Mouse (Mus musculus) MEL (cell line): ENCODE measurements around the gene Olfr1443. TPM values are rescaled to one million over a fixed set of nuclear protein-coding genes. Genes with fewer than 3 reads are reported as not detected.
"Not testable (repeated sequence)": the region's sequence is repeated elsewhere in the genome, so short reads cannot be mapped to it uniquely, and the experiment has no call there.

Experiments
- DNase-seq: peaks from one replicate; pipeline ENCODE4 v3.0.0; 2011; ENCODE audit warnings: low read depth, low spot score
- H3K27ac ChIP-seq: 2 replicates; pipeline ENCODE4 v1.5.1; 2012; ENCODE audit warnings: low read depth, mild to moderate bottlenecking, control low read depth, low read length, moderate library complexity; ENCODE audit not compliant: control insufficient read depth
- H3K27me3 ChIP-seq, 2 experiments: fragments of 150-350 bp in 1 of 2; sonication (generic) in 1 of 2; 2 replicates each; pipeline ENCODE4 v1.6.1; 2012; ENCODE audit warnings: low read length in 2 of 2, mild to moderate bottlenecking in 2 of 2, improper control_type of control experiment in 1 of 2, moderate library complexity in 1 of 2; ENCODE audit not compliant: insufficient read depth in 2 of 2, control insufficient read depth in 1 of 2
- H3K36me3 ChIP-seq, 2 experiments: 2 replicates each; pipeline ENCODE4 v1.6.1; 2012 to 2014; ENCODE audit warnings: low read length in 2 of 2, improper control_type of control experiment in 1 of 2, inconsistent platforms in 1 of 2, mild to moderate bottlenecking in 1 of 2; ENCODE audit not compliant: insufficient read depth in 2 of 2, control insufficient read depth in 1 of 2
- H3K4me1 ChIP-seq, 2 experiments: fragments of 150-350 bp in 1 of 2; sonication (generic) in 1 of 2; 2 replicates each; pipeline ENCODE4 v1.6.1; 2012; ENCODE audit warnings: low read length in 2 of 2, improper control_type of control experiment in 1 of 2, mild to moderate bottlenecking in 1 of 2; ENCODE audit not compliant: insufficient read depth in 2 of 2, control insufficient read depth in 1 of 2
- H3K4me3 ChIP-seq, 2 experiments: fragments of 150-350 bp in 1 of 2; sonication (generic) in 1 of 2; 2 replicates each; pipeline ENCODE4 v1.5.1; 2012; ENCODE audit warnings: low read depth in 2 of 2, low read length in 2 of 2, mild to moderate bottlenecking in 2 of 2, moderate library complexity in 2 of 2, control low read depth in 1 of 2, improper control_type of control experiment in 1 of 2; ENCODE audit not compliant: control insufficient read depth in 1 of 2, insufficient read depth in 1 of 2
- H3K79me2 ChIP-seq: 2 replicates; pipeline ENCODE4 v1.6.1; 2012; ENCODE audit warnings: mild to moderate bottlenecking, low read length, moderate library complexity; ENCODE audit not compliant: control insufficient read depth, poor library complexity, insufficient read depth
- H3K9ac ChIP-seq: 2 replicates; pipeline ENCODE4 v1.6.1; 2012; ENCODE audit warnings: low read depth, mild to moderate bottlenecking, control low read depth, low read length, moderate library complexity; ENCODE audit not compliant: control insufficient read depth, poor library complexity, severe bottlenecking
- H3K9me3 ChIP-seq: fragments of 150-350 bp; sonication (generic); replicated peaks from 2 replicates; pipeline ENCODE4 v1.6.1; 2012; ENCODE audit warnings: mild to moderate bottlenecking, low read length, improper control_type of control experiment, moderate library complexity; ENCODE audit not compliant: insufficient read depth
- BHLHE40 ChIP-seq: IDR thresholded peaks from 2 replicates; pipeline ENCODE4 v1.6.1; 2012; ENCODE audit warnings: low read depth, mild to moderate bottlenecking, inconsistent platforms, low read length, improper control_type of control experiment, borderline replicate concordance
- CHD1 ChIP-seq: IDR thresholded peaks from 2 replicates; pipeline ENCODE4 v1.6.1; 2012; ENCODE audit warnings: low read depth, mild to moderate bottlenecking, inconsistent platforms, low read length, improper control_type of control experiment
- CTCF ChIP-seq, 3 experiments: IDR thresholded peaks in 2 of 3; conservative IDR thresholded peaks in 1 of 3; 2 replicates each; pipeline ENCODE4 v1.5.1; 2011 to 2012; ENCODE audit warnings: low read length in 3 of 3, low read depth in 2 of 3, mild to moderate bottlenecking in 2 of 3, improper control_type of control experiment in 1 of 3, inconsistent platforms in 1 of 3, mixed read lengths in 1 of 3, moderate library complexity in 1 of 3; ENCODE audit not compliant: control insufficient read depth in 1 of 3, insufficient read depth in 1 of 3, poor library complexity in 1 of 3, severe bottlenecking in 1 of 3
- EP300 ChIP-seq, 2 experiments: IDR thresholded peaks; 2 replicates each; pipeline ENCODE4 v1.6.1; 2011; ENCODE audit warnings: improper control_type of control experiment in 2 of 2, low read length in 2 of 2, low read depth in 1 of 2, mild to moderate bottlenecking in 1 of 2
- MAZ ChIP-seq: IDR thresholded peaks from 2 replicates; pipeline ENCODE4 v1.6.1; 2012; ENCODE audit warnings: low read depth, mild to moderate bottlenecking, inconsistent platforms, low read length, improper control_type of control experiment
- RAD21 ChIP-seq: IDR thresholded peaks from 2 replicates; pipeline ENCODE4 v1.6.1; 2011; ENCODE audit warnings: mild to moderate bottlenecking, low read depth, low read length, improper control_type of control experiment
- SMC3 ChIP-seq: IDR thresholded peaks from 2 replicates; pipeline ENCODE4 v1.6.1; 2011; ENCODE audit warnings: low read depth, low read length, improper control_type of control experiment
- USF1 ChIP-seq: IDR thresholded peaks from 2 replicates; pipeline ENCODE4 v1.6.1; 2014; ENCODE audit warnings: low read depth, mild to moderate bottlenecking, inconsistent platforms, low read length, improper control_type of control experiment, moderate library complexity
- ZC3H11A ChIP-seq: IDR thresholded peaks from 2 replicates; pipeline ENCODE4 v1.6.1; 2012; ENCODE audit warnings: low read depth, mild to moderate bottlenecking, inconsistent platforms, low read length, improper control_type of control experiment
- ZKSCAN1 ChIP-seq: IDR thresholded peaks from 2 replicates; pipeline ENCODE4 v1.6.1; 2012; ENCODE audit warnings: low read depth, mild to moderate bottlenecking, inconsistent platforms, low read length, improper control_type of control experiment, moderate library complexity
- ZNF384 ChIP-seq: IDR thresholded peaks from 2 replicates; pipeline ENCODE4 v1.6.1; 2012; ENCODE audit warnings: low read depth, mild to moderate bottlenecking, inconsistent platforms, low read length, improper control_type of control experiment
- polyA plus RNA-seq, 2 experiments: library from polyadenylated mRNA; stranded (reverse) in 1 of 2; unstranded in 1 of 2; fragments of >175 nt in 1 of 2; fragments of >200 nt in 1 of 2; gene quantifications; 2 replicates each; pipeline versions ENCODE4 v1.2.1 to v1.2.4; 2012; ENCODE audit warnings: low replicate concordance in 2 of 2, low read depth in 1 of 2; ENCODE audit not compliant: insufficient read length in 2 of 2, insufficient read depth in 1 of 2, missing spikeins in 1 of 2
- total RNA-seq: library from RNA; depleted of rRNA; stranded (reverse); fragments of 300-350 nt; gene quantifications from 2 replicates; pipeline ENCODE4 v1.2.3, GENCODE M21; 2012

The Olfr1443 gene
- total and polyA plus RNA-seq, 3 experiments = not detected

- H3K27me3 ChIP-seq = no peaks in the 10 kb centered on the region; a peak in 2 of 4 replicates
- no peak overlapping the region for H3K4me3 ChIP-seq
- no peaks in the 10 kb centered on the region for H3K79me2 ChIP-seq
- no peak overlapping the region for H3K27ac ChIP-seq
- H3K9me3 ChIP-seq = no peaks in the 10 kb centered on the region
- H3K9ac ChIP-seq = no peak overlapping the region
- TF ChIP-seq USF1 (no peak), EP300 (IDR thresholded peaks at IDR 0.05; ENCODE audit: low read depth in 1 of 2, low read length in 2 of 2) (no peak)
- no peaks in the 10 kb centered on the region for H3K4me1 ChIP-seq
- no peak for DNase-seq
- H3K36me3 ChIP-seq = no peaks in the 10 kb centered on the region
Measured at GRCm38 (mm10) chr19:12720463-12720862, 42.6 kb downstream of the Olfr1443 start.

- H3K27ac ChIP-seq, H3K27me3 ChIP-seq, H3K4me3 ChIP-seq, H3K4me1 ChIP-seq, H3K36me3 ChIP-seq, H3K9me3 ChIP-seq, H3K9ac ChIP-seq, DNase-seq, H3K79me2 ChIP-seq: not testable (repeated sequence)
Measured at GRCm38 (mm10) chr19:12720919-12721318, 43.0 kb downstream of the Olfr1443 start.

GRCm38 (mm10) chr19:12721596-12721995 is 43.7 kb downstream of the Olfr1443 start:
- DNase-seq = not testable (repeated sequence)

GRCm38 (mm10) chr19:12722308-12722707 is 44.4 kb downstream of the Olfr1443 start:
- Histone ChIP-seq H3K79me2 (no peaks in the 10 kb centered on the region), H3K27ac (no peak overlapping the region), H3K4me1 (no peaks in the 10 kb centered on the region), H3K9me3 (no peaks in the 10 kb centered on the region), H3K4me3 (no peak overlapping the region), H3K9ac (no peak overlapping the region), H3K27me3 (no peaks in the 10 kb centered on the region; a peak in 1 of 4 replicates), H3K36me3 (no peaks in the 10 kb centered on the region)
- TF ChIP-seq MAZ (no peak), RAD21 (peak; percentile 30), ZNF384 (peak; percentile 87), BHLHE40 (no peak), CHD1 (no peak), ZKSCAN1 (no peak), CTCF (IDR thresholded peaks at IDR 0.05 in 2 of 3, conservative IDR thresholded peaks at IDR 0.05 in 1 of 3; ENCODE audit: control insufficient read depth in 1 of 3, insufficient read depth in 1 of 3, low read depth in 2 of 3, low read length in 3 of 3, poor library complexity in 1 of 3, severe bottlenecking in 1 of 3) (peak in 2 of 3 experiments; percentile 37 to 47; a peak in 3 of 6 replicates), SMC3 (peak; percentile 67), ZC3H11A (0 out of 2 replicates have a peak, but pooled peaks have one; percentile 8)
- peak; percentile 9 for DNase-seq

More at GRCm38 (mm10) chr19:12721596-12721995, 43.7 kb downstream of the Olfr1443 start:
- not testable (repeated sequence) for H3K9me3 ChIP-seq, H3K79me2 ChIP-seq, H3K36me3 ChIP-seq, H3K9ac ChIP-seq, H3K27me3 ChIP-seq, H3K4me3 ChIP-seq, H3K27ac ChIP-seq, H3K4me1 ChIP-seq
